ENCODE assay signal across 13 mouse cellular contexts in genomic region chr4:155529294-155529693, GRCm38 (mm10).
"Had no signal": no experiment of that assay in that cellular context is flagged by ENCODE, and none has a peak within 500 bp of the region (broad histone marks: within the 10 kb centered on the region; RNA-seq: fewer than 3 reads in every experiment).

No protein-coding gene starts in this region.

- DNase-seq: kidney, adult 11 months; kidney, adult 8-10 months; kidney, postnatal 10 days; kidney, postnatal 36 days; layer of hippocampus, postnatal 36 days; lung, adult 18-20 months; lung, postnatal 10 days; midbrain, embryonic 14.5 days; right cerebral cortex, postnatal 14 days; right cerebral cortex, postnatal 4 days; thymus, adult 18-20 months; thymus, postnatal 36 days had no signal

- ATAC-seq: intestine, embryonic 15.5 days had no signal
